Mouse (Mus musculus) bone marrow macrophage, adult 2 months (primary cell): Measurements from ENCODE around the gene Kcnk13.

Experiments used
- CTCF ChIP-seq: IDR thresholded peaks from 2 replicates; pipeline ENCODE4 v1.5.1; 2012; ENCODE audit warnings: low read depth, mild to moderate bottlenecking, low read length, moderate library complexity
- POLR2A ChIP-seq: IDR thresholded peaks from 2 replicates; pipeline ENCODE4 v1.6.1; 2012; ENCODE audit warnings: mild to moderate bottlenecking, low read depth, low read length, borderline replicate concordance

GRCm38 (mm10) chr12:99940704-99941103 is 23.6 kb upstream of the Kcnk13 start:
- TF ChIP-seq POLR2A (no peak), CTCF (no peak)
